Mouse (Mus musculus) CD4-positive, CD25-positive, alpha-beta regulatory T cell, adult 2 months (primary cell): ENCODE results near the gene Cep170b.

ENCODE experiments used
- DNase-seq: peaks from one replicate; pipeline ENCODE4 v3.0.0-alpha.2; 2012; ENCODE audit warnings: low read depth, low spot score

Gene Cep170b

GRCm38 (mm10) chr12:112736636-112736925 is 16.3 kb downstream of the Cep170b start:
- no peak for DNase-seq

DNA sequence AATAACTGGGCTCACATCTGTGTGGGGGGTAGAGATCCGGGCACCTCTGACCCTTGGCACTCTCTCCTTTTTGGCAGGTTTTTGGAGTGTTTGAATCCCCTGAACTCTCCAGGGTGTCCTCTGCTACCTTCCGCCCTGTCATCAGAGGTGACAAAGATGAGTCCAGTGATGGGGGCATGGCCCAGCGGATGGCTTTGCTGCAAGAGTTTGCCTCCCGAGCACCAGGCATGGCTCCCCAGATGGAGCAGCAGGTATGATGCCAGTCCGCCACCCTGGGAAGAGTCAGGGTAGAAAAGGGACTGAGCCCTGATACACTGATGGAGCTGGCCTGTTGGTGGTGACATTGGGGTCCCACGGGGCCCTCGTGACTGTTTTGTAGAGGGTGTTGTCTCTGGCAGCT is 16.8 kb downstream of the Cep170b start:
- DNase-seq: no peak

GRCm38 (mm10) chr12:112737761-112738160 is 17.5 kb downstream of the Cep170b start:
- DNase-seq: no peak

DNA sequence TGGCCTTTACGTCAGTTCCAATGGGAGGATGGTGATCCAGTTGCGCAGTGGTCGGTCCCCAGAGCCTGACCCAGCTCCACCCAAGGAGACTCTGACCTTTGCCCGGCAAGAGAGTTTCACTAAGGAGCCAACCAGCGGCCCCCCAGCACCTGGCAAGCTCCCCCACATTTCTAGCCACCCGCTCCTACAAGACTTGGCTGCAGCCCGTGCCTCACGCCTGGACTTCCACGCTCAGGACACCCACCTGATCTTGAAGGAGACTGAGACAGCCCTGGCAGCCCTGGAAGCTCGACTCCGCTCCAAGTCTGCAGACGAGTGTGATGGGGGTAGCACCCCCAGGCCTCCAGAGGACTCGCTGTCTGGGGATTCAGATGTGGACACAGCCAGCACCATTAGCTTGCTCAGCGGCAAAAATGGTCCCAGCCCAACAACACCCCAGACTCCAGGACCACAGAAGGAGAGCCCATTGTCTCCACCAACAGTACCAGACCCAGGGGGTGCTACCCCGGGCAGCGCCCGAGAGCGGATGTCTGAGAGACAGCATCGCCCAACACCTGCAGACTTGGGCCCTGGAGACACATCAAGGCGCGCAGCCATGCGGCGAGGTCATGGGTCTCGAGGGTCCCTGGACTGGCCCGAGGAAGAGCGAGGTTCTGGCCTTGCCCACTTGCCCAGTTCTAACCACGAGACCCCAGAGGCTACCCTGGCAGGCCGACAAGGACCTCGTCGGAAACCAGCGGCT is 18.2 kb downstream of the Cep170b start:
- no peak for DNase-seq

DNA sequence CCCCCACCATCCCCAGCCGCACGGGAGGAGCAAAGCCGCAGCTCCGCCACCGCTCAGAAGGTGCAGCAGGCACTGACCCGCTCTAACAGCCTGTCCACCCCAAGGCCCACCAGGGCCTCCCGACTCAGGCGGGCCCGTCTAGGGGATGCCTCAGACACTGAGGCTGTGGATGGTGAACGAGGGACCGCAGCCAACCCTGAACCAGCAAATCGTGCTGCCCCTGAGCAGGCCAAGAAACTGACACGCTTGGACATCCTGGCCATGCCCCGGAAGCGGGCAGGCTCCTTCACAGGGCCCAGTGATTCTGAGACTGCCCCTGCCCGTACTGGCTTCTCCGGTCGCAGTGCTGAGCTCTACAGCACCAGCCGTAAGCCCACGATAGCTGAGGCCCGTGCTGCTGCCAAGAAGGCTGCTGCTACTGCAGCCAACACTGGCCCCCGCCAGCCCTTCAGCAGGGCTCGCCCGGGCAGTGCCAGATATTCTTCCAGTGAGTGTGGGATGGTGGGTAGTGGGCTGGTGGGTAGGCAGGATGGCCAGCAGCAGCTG is 18.8 kb downstream of the Cep170b start:
- no peak for DNase-seq

DNA sequence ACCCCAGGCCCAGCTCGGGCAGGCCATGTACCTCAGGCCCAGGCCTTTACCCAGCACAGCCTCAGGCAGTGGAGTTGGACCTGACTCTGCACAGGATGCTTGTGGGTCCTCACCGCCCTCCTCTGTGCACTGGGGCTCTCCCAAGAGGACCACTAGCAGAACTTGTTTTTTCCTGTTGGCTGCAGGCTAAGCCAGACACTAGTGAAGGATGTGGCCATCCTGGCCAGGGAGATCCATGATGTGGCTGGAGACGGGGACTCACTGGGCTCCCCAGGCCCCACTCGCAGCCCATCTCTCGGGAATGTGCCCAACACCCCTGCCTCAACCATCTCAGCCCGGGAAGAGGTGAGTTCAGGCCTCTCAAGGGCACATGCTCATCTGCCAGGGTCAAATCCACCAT is 22.5 kb downstream of the Cep170b start:
- no peak for DNase-seq

GRCm38 (mm10) chr12:112743168-112743975 is 23.1 kb downstream of the Cep170b start:
- peak; percentile 87 for DNase-seq

- DNase-seq: no peak
Observed at GRCm38 (mm10) chr12:112744211-112744610, 24.0 kb downstream of the Cep170b start.

- DNase-seq: no peak
Observed at GRCm38 (mm10) chr12:112744891-112745580, 24.8 kb downstream of the Cep170b start.

GRCm38 (mm10) chr12:112745716-112746115 is 25.5 kb downstream of the Cep170b start:
- no peak for DNase-seq

DNA sequence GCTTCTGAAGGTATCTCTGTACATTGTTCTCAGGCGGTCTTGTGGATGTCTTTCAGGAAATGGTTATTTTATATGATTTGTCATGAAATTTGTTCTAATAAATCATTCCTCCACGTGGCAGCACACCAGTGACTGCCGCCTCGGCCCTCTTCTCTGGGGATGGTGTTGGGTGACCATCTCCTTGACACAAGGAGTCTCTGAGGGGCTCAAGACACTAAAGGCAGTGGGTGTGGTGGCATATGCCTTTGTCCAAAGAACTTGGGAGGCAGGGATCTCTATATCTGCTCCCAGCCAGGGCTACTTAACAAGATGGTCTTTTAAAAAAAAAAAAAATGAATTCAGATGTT is 26.2 kb downstream of the Cep170b start:
- no peak for DNase-seq

GRCm38 (mm10) chr12:112746808-112747605 is 26.8 kb downstream of the Cep170b start:
- peak; percentile 80 for DNase-seq

DNA sequence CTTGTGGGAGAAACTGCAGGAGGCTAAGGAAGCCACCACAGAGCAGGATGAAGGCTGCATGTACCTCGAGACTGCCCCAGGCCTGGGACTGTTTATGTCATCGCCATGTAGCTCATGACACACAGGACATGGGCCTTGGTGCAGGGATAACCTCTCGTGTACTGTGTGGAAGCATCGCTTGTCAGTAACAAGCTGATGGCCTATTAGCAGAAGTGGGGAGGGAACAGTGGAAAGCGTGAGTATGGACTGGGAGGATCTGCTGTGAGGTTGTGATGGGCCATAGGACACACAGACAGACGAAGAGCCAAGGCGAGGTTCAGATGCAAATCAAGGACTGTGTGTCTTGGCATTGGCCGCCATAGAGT is 27.3 kb downstream of the Cep170b start:
- no peak for DNase-seq

- no peak for DNase-seq
Observed at GRCm38 (mm10) chr12:112750976-112751375, 30.7 kb downstream of the Cep170b start.

- DNase-seq: no peak
Observed at GRCm38 (mm10) chr12:112752399-112752798, 32.1 kb downstream of the Cep170b start.

DNA sequence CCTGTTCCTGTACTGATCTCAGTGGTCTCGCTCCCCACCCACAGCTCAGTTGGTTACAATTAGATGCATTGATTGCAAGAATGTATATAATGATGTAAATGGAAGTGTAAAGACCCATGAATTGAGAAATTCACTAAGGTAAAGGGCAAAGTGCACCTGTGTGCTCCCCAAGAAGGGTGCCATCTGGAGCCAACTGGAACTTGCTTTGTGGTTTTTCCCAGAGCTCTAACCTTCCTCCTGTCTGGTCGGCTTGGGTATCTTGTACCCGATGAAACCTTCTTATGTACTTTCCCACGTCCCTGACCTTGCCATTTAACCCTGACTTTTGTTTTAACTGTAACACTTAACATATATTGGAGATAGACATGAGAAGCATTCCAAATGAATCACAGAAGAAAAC is 35.6 kb downstream of the Cep170b start:
- DNase-seq: no peak

DNA sequence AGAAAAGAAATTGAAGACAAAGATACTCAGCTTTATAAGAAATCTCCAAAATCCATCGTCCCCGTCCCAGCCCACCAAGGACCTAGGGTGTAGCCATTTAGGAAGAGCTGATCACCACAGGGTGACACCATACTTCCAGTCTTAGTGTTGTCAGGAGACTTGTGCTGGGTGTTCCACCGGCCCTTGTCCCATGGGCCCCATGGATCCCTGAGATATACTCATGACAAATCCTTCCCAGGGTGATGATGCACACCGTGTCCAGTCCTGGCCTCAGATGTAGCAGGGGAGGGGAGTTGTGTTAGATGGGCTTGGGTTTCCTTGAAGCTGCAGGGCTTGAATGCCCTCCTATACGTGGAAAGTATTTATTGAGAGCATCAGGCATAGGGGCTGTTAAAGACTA is 37.6 kb downstream of the Cep170b start:
- no peak for DNase-seq

DNA sequence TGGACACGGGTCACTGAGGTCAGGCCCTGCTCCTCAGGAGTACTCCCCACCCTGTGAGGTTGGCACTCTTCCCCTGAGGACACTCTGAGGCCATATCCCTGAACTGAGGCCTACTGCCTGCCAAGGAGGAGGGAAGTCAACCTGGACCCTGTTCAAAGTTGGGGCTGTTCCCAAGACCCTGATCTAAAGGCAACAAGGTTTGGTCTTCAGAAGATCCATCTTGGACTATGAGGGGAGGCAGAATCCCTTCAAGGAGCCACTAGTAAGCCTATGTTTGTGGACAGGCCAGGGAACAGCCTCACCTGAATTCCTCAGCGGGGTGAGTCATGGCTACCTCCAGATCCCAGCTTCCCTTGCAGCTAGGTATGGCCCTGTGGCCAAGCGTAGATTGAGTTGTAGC is 39.2 kb downstream of the Cep170b start:
- no peak for DNase-seq

- DNase-seq: no peak
Observed at GRCm38 (mm10) chr12:112760154-112760926, 40.1 kb downstream of the Cep170b start, which contains the start of gene Pld4. Gene Pld4 (plus strand): TSS chr12:112760655.

- no peak for DNase-seq
Observed at GRCm38 (mm10) chr12:112761411-112761810, 41.2 kb downstream of the Cep170b start.

DNA sequence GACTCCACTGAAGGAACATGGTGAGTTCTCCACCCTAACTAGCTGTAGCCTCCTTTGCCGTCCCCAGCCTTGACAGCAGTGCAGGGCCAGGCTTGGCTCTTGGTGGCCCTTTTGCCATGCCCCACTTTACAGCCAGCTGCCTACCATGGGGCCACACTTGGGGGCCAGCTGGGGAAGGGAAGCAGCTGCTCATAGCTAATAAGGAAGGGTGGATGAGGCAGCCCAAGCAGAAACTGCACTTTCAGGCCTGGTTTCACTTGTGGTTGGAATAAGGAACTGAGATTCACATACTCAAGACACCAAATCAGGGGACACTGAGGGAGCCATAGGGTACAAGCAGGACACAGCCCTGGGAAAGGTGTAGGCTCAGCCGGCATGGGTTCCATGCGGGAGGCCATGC is 41.8 kb downstream of the Cep170b start:
- DNase-seq: no peak
